Mouse (Mus musculus) heart, postnatal 0 days (tissue): ENCODE data around the gene Ktn1. TPM values are rescaled to one million over a fixed set of nuclear protein-coding genes. Genes with fewer than 3 reads are reported as not detected.

Experiments
- ATAC-seq: fragments of 200-750 bp; cut with Nextera tagmentation; 2 replicates; pipeline ENCODE4 v1.8.0; 2017; ENCODE audit warnings: low read depth, moderate number of reproducible peaks, moderate library complexity; ENCODE audit not compliant: insufficient read depth
- DNase-seq: peaks from one replicate; pipeline ENCODE4 v3.0.0-alpha.2; 2016; ENCODE audit warnings: low spot score
- H3K27ac ChIP-seq: fragments of 300-500 bp; sonication (generic); 2 replicates; pipeline ENCODE4 v1.5.1; 2014; ENCODE audit warnings: low read depth, mild to moderate bottlenecking
- H3K27me3 ChIP-seq: fragments of 300-500 bp; sonication (generic); 2 replicates; pipeline ENCODE4 v1.6.1; 2014; ENCODE audit warnings: low read length, mixed read lengths; ENCODE audit not compliant: control insufficient read depth, insufficient read depth
- H3K36me3 ChIP-seq: fragments of 300-500 bp; sonication (generic); replicated peaks from 2 replicates; pipeline ENCODE4 v1.6.1; 2014; ENCODE audit warnings: low read length, mixed read lengths; ENCODE audit not compliant: control insufficient read depth, insufficient read depth
- H3K4me1 ChIP-seq: fragments of 300-500 bp; sonication (generic); 2 replicates; pipeline ENCODE4 v1.6.1; 2014; ENCODE audit warnings: antibody characterized with exemption; ENCODE audit not compliant: control insufficient read depth, insufficient read depth
- H3K4me2 ChIP-seq: fragments of 300-500 bp; sonication (generic); 2 replicates; pipeline ENCODE4 v1.6.1; 2014; ENCODE audit warnings: low read depth, mild to moderate bottlenecking, low read length, moderate library complexity
- H3K4me3 ChIP-seq: fragments of 300-500 bp; sonication (generic); 2 replicates; pipeline ENCODE4 v1.5.1; 2014; ENCODE audit warnings: low read depth, low read length
- H3K9ac ChIP-seq: fragments of 300-500 bp; sonication (generic); replicated peaks from 2 replicates; pipeline ENCODE4 v1.6.1; 2014; ENCODE audit warnings: low read depth, low read length, mixed read lengths
- H3K9me3 ChIP-seq: fragments of 300-500 bp; sonication (generic); replicated peaks from 2 replicates; pipeline ENCODE4 v1.6.1; 2016; ENCODE audit warnings: low read length; ENCODE audit not compliant: control insufficient read depth
- CTCF ChIP-seq: IDR thresholded peaks from 2 replicates; pipeline ENCODE4 v1.5.1; 2016; ENCODE audit warnings: antibody characterized with exemption, control low read depth, low read depth
- EP300 ChIP-seq: IDR thresholded peaks from 2 replicates; pipeline ENCODE4 v1.6.1; 2016; ENCODE audit warnings: antibody characterized with exemption, low read depth
- WGBS: fragments of 180-500 bp; shearing (Covaris S2); extraction: QIAGEN DNeasy Blood & Tissue Kit; methylation state at CpG from one replicate; pipeline ENCODE4 v1.1.7; 2014; 5-methylcytosine and 5-hydroxymethylcytosine counted together
- polyA plus RNA-seq: library from polyadenylated mRNA; unstranded; fragments of >200 nt; fragmentation: Nextera tagmentation; extraction: Ambion mirVana; gene quantifications from 2 replicates; pipeline ENCODE4 v1.2.1, GENCODE M21; 2015
- total RNA-seq: library from RNA; depleted of rRNA; stranded (reverse); fragments of >200 nt; gene quantifications from 2 replicates; pipeline ENCODE4 v1.2.3, GENCODE M21; 2014; ENCODE audit warnings: low replicate concordance

Ktn1 gene
- total and polyA plus RNA-seq, 2 experiments from 2014 or later = 31.7 to 104 TPM

- 42% methylated on average over 2 of the region's 2 CpGs for WGBS
- no peak overlapping the region for H3K4me2 ChIP-seq
- no peak for ATAC-seq
- no peak for TF ChIP-seq EP300
- no peak for TF ChIP-seq CTCF
- no peaks in the 10 kb centered on the region for H3K36me3 ChIP-seq
- peaks cover under 1% of the 10 kb centered on the region; the same call in 1 of the 2 replicates for H3K4me1 ChIP-seq
- H3K4me3 ChIP-seq = no peak overlapping the region
- H3K27me3 ChIP-seq = no peaks in the 10 kb centered on the region
- no peaks in the 10 kb centered on the region for H3K9me3 ChIP-seq
- H3K9ac ChIP-seq = no peak overlapping the region
- H3K27ac ChIP-seq = peak overlapping the region; percentile 56; the same call in 1 of the 2 replicates
- no peak for DNase-seq
Observed at GRCm38 (mm10) chr14:47626812-47627211, 21.4 kb upstream of the Ktn1 start.

GRCm38 (mm10) chr14:47627360-47627759 is 20.9 kb upstream of the Ktn1 start:
- peak overlapping the region; percentile 56 for H3K27ac ChIP-seq
- no peaks in the 10 kb centered on the region for H3K9me3 ChIP-seq
- 32% methylated on average over 5 of the region's 5 CpGs for WGBS
- H3K36me3 ChIP-seq = no peaks in the 10 kb centered on the region
- H3K4me1 ChIP-seq = peaks cover 5% of the 10 kb centered on the region
- no peaks in the 10 kb centered on the region for H3K27me3 ChIP-seq
- ATAC-seq (peak; percentile 62), DNase-seq (peak; percentile 26)
- no peak overlapping the region for H3K9ac ChIP-seq
- H3K4me3 ChIP-seq = no peak overlapping the region
- H3K4me2 ChIP-seq = no peak overlapping the region
- TF ChIP-seq CTCF (no peak), EP300 (no peak)

- Histone ChIP-seq H3K27me3 (no peaks in the 10 kb centered on the region), H3K27ac (peak overlapping the region; percentile 75), H3K4me2 (no peak overlapping the region), H3K9me3 (no peaks in the 10 kb centered on the region), H3K4me3 (no peak overlapping the region), H3K36me3 (no peaks in the 10 kb centered on the region), H3K4me1 (peaks cover 37% of the 10 kb centered on the region), H3K9ac (no peak overlapping the region)
- peak; percentile 55 for ATAC-seq
- TF ChIP-seq CTCF (no peak), EP300 (peak; percentile 80)
- DNase-seq = peak; percentile 38
- 29% methylated on average over 1 of the region's 1 CpGs for WGBS
Observed at GRCm38 (mm10) chr14:47632419-47632818, 15.8 kb upstream of the Ktn1 start.

GRCm38 (mm10) chr14:47634410-47634809 is 13.8 kb upstream of the Ktn1 start:
- Histone ChIP-seq H3K36me3 (no peaks in the 10 kb centered on the region), H3K9ac (no peak overlapping the region), H3K9me3 (no peaks in the 10 kb centered on the region), H3K4me3 (no peak overlapping the region), H3K27ac (peak overlapping the region; percentile 79), H3K27me3 (no peaks in the 10 kb centered on the region), H3K4me1 (peaks cover 49% of the 10 kb centered on the region), H3K4me2 (peak overlapping the region; percentile 14)
- peak; percentile 81 for ATAC-seq
- 10% methylated on average over 9 of the region's 9 CpGs for WGBS
- no peak for TF ChIP-seq CTCF
- peak; percentile 48; the same call in 1 of the 2 replicates for TF ChIP-seq EP300
- DNase-seq = peak; percentile 83

- H3K9me3 ChIP-seq = no peaks in the 10 kb centered on the region
- H3K4me1 ChIP-seq = peaks cover 49% of the 10 kb centered on the region
- no peak; the same call in 1 of the 2 replicates for ATAC-seq
- H3K4me3 ChIP-seq = no peak overlapping the region
- H3K27ac ChIP-seq = peak overlapping the region; percentile 79
- H3K36me3 ChIP-seq = no peaks in the 10 kb centered on the region
- WGBS = 57% methylated on average over 7 of the region's 7 CpGs
- peak overlapping the region; percentile 14; the same call in 1 of the 2 replicates for H3K4me2 ChIP-seq
- no peak for DNase-seq
- TF ChIP-seq EP300 (no peak), CTCF (no peak)
- H3K27me3 ChIP-seq = no peaks in the 10 kb centered on the region
- H3K9ac ChIP-seq = no peak overlapping the region
Observed at GRCm38 (mm10) chr14:47634846-47635245, 13.4 kb upstream of the Ktn1 start.

DNA sequence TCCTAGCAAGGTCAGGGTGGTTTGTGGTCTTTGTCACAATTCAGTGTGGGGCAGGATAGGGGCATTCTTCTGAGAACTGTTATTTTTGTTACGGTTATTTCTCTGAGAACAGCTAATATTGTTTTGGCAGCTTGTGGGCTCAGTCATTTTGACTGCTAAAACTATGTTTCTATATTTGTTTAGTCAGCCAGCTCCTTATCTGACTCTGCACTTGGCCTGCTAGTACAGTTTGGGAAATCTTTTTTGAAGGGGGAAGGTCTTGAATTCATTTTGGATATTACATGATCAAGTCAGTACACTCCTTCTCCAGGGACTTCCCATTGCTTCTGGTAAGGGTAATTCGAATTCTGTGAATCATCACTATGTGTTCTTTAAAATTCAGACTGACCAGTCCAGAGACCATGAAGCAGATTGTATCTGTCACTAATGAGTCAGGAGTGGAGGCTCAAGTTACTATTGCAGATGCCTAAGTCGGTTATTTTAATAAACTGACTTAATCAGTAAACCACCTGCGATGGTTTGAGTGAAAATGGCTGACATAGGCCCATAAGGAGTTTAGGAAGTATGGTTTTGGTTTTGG is 9.8 kb upstream of the Ktn1 start:
- 0 out of 2 replicates have a peak overlapping the region, but pooled peaks have one; percentile 0 for H3K27ac ChIP-seq
- DNase-seq = no peak

More for the DNA sequence above, 9.8 kb upstream of the Ktn1 start:
- Histone ChIP-seq H3K4me2 (no peak overlapping the region), H3K36me3 (no peaks in the 10 kb centered on the region), H3K27me3 (no peaks in the 10 kb centered on the region), H3K9ac (no peak overlapping the region), H3K4me1 (peaks cover 35% of the 10 kb centered on the region), H3K4me3 (no peak overlapping the region), H3K9me3 (no peaks in the 10 kb centered on the region)
- no peak for ATAC-seq
- TF ChIP-seq CTCF = no peak
- TF ChIP-seq EP300 = no peak
- WGBS = 42% methylated on average over 4 of the region's 4 CpGs
